Mouse (Mus musculus): ENCODE measurements around the gene Cct8.

GRCm38 (mm10) chr16:87453226-87453625 lies 42.4 kb downstream of the Cct8 start:
- TF ChIP-seq POLR2A (IDR thresholded peaks at IDR 0.05; ENCODE audit: low read depth, low read length) (no peak), CTCF (IDR thresholded peaks at IDR 0.05; ENCODE audit: extremely low read depth, insufficient read depth, insufficient read length, insufficient replicate concordance) (no peak)
